Mouse (Mus musculus): ENCODE measurements around the gene Itpkb.
"Not testable (repeated sequence)": the region's sequence is repeated elsewhere in the genome, so short reads cannot be mapped to it uniquely, and the experiment has no call there.

- not testable (repeated sequence) for TF ChIP-seq POLR2A (IDR thresholded peaks at IDR 0.05; ENCODE audit: low read depth, low read length); CTCF (IDR thresholded peaks at IDR 0.05; ENCODE audit: borderline replicate concordance, insufficient read depth, low read length)
Measured at GRCm38 (mm10) chr1:180372258-180372657, 42.0 kb downstream of the Itpkb start.
